Mouse (Mus musculus): ENCODE data around the gene Hivep1. TPM values are rescaled to one million over a fixed set of nuclear protein-coding genes. Genes with fewer than 3 reads are reported as not detected.

Gene Hivep1
- polyA plus RNA-seq (2012; rRNA removed), result 2.0 and 2.4 TPM in 2 replicates
- 1.4 and 1.6 TPM in 2 replicates for polyA plus RNA-seq (2014; fragmentation: Nextera tagmentation; extraction: Ambion mirVana)

DNA sequence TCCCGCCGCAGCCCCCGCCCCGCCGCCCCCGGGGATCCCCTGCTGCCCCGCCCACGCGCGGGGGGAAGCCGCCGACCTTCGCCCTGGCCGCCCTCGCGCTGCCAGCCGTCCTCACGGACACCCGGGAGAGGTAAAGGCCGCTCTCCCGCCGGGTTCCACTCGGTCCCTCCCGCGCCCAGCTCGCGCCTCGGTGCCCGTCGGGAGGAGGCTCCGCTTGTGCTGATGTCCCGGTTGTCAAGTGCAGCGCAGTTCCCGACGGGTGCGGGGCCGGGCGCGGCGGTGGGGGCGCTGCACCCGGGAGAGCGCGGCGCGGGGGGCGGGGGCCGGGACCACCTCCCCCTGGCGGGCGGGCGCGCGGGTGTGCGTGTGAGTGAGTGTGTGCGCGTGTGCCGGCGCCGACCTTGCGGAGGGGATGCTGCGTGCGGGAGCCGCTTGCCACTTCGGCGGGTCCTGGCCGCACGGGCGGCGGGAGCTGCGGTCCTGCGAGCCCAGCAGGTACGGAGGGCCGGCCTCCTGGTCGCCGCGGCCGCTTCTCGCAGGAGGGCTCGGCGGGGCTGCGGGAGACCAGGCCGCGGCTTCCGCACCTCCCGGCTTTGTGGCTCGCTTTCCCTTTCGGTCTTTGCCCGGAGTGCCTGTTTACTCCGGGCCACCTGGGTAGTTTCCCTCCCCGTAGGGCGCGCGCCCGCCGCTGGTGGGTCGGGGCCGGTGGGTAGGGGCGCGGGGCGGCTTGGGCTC is at the start of gene Hivep1:
Gene Hivep1, plus strand, starts transcription at position 61 of the 735 bp plus-strand sequence.
- Histone ChIP-seq H3K4me1 (replicated peaks; ENCODE audit: control insufficient read depth in 2 of 2, insufficient read depth in 2 of 2, low read length in 1 of 2) (peaks cover 17 to 24% of the 10 kb centered on the region in 2 experiments), H3K36me3 (replicated peaks; ENCODE audit: control insufficient read depth, insufficient read depth, low read depth) (0 out of 2 replicates have a peak, but pooled peaks cover 3% of the 10 kb centered on the region), H3K9ac (replicated peaks) (peak within 1 kb of the TSS; percentile 82), H3K4me2 (ENCODE audit: low read depth) (peak within 1 kb of the TSS; percentile 96), H3K27ac (peak within 1 kb of the TSS; percentile 77), H3K9me3 (ENCODE audit: control insufficient read depth, low read length) (no peaks in the 10 kb centered on the region), H3K27me3 (ENCODE audit: control insufficient read depth, insufficient read depth, low read length) (no peaks in the 10 kb centered on the region), H3K4me3 (ENCODE audit: insufficient read depth in 1 of 2, low read depth in 2 of 2, low read length in 2 of 2) (peak within 1 kb of the TSS; percentile 84 to 90)
- TF ChIP-seq CTCF (IDR thresholded peaks at IDR 0.05; ENCODE audit: low read depth), result no peak
- no peak for TF ChIP-seq EP300 (IDR thresholded peaks at IDR 0.05; ENCODE audit: low read depth)
- ATAC-seq (ENCODE audit: insufficient read depth) (peak; percentile 54), DNase-seq (ENCODE audit: low read depth in 3 of 3, low spot score in 3 of 3) (peak in 1 of 3 experiments; percentile 54)
- WGBS (ENCODE audit: insufficient replicate concordance), result under 1% methylated on average over 83 of the region's 100 CpGs

DNA sequence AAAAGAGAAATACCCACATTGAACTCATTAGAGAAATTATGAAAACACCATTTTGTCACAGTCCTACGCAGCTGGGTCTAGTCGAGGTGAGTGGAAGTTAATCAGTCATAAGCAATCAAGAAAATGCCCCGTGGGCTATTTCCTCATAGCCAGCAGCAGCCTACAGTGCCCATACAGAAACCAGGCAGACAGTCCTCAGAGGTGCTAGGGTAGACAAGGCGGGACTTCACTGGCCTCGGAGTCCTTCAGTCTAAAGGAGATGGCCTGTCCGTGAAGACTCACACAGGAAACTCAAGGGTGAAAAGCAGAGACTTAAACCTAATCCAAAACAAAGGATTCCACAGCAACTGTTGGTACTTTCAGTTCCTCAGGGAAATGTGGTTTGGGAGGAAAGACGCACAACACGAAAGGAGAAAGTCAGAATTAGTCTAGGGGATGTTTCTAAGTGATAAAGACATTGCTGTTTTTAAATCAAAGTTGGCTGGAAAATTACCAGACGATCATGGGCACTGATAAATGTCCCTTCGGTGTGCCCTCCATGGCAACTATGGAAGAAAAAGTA is 36.3 kb upstream of the Hivep1 start:
- no peak for TF ChIP-seq CTCF (IDR thresholded peaks at IDR 0.05; ENCODE audit: low read depth)
- TF ChIP-seq EP300 (IDR thresholded peaks at IDR 0.05; ENCODE audit: low read depth), result no peak
- Histone ChIP-seq H3K4me1 (replicated peaks; ENCODE audit: control insufficient read depth in 2 of 2, insufficient read depth in 2 of 2, low read length in 1 of 2) (no peaks in the 10 kb centered on the region), H3K27ac (no peak overlapping the region), H3K27me3 (ENCODE audit: control insufficient read depth, insufficient read depth, low read length) (no peaks in the 10 kb centered on the region), H3K4me3 (ENCODE audit: insufficient read depth in 1 of 2, low read depth in 2 of 2, low read length in 2 of 2) (no peak overlapping the region), H3K36me3 (replicated peaks; ENCODE audit: control insufficient read depth, insufficient read depth, low read depth) (no peaks in the 10 kb centered on the region), H3K9ac (replicated peaks) (no peak overlapping the region), H3K4me2 (ENCODE audit: low read depth) (no peak overlapping the region), H3K9me3 (ENCODE audit: control insufficient read depth, low read length) (no peaks in the 10 kb centered on the region)
- 51% methylated on average over 10 of the region's 10 CpGs for WGBS (ENCODE audit: insufficient replicate concordance)
- DNase-seq (ENCODE audit: low read depth in 3 of 3, low spot score in 3 of 3), result no peak
- no peak for ATAC-seq (ENCODE audit: insufficient read depth)

DNA sequence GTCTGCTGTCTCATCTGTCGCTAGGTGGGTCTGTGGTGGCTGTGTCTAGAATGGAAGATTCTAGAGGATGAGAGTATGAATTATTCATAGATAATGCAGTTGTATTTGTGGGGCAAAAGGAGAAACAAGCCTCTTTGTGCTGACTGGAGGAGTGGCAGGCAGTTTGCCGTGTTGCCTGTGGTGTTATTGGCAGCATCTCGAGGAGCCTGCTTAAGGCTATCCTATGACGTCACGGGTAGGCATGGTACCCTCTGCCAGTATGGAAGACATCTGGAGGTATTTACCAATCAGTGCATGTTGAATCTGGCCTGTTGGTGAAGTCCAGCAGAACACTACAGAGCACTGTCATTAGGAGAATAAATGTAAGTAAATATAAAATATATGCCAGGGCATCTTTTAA is 35.6 kb upstream of the Hivep1 start:
- Histone ChIP-seq H3K4me2 (ENCODE audit: low read depth) (no peak overlapping the region), H3K36me3 (replicated peaks; ENCODE audit: control insufficient read depth, insufficient read depth, low read depth) (no peaks in the 10 kb centered on the region), H3K4me3 (ENCODE audit: insufficient read depth in 1 of 2, low read depth in 2 of 2, low read length in 2 of 2) (no peak overlapping the region), H3K27me3 (ENCODE audit: control insufficient read depth, insufficient read depth, low read length) (no peaks in the 10 kb centered on the region), H3K27ac (no peak overlapping the region), H3K4me1 (replicated peaks; ENCODE audit: control insufficient read depth in 2 of 2, insufficient read depth in 2 of 2, low read length in 1 of 2) (no peaks in the 10 kb centered on the region), H3K9me3 (ENCODE audit: control insufficient read depth, low read length) (no peaks in the 10 kb centered on the region), H3K9ac (replicated peaks) (no peak overlapping the region)
- 64% methylated on average over 5 of the region's 5 CpGs for WGBS (ENCODE audit: insufficient replicate concordance)
- DNase-seq (ENCODE audit: low read depth in 3 of 3, low spot score in 3 of 3), result no peak
- TF ChIP-seq EP300 (IDR thresholded peaks at IDR 0.05; ENCODE audit: low read depth), result no peak
- TF ChIP-seq CTCF (IDR thresholded peaks at IDR 0.05; ENCODE audit: low read depth), result no peak
- no peak for ATAC-seq (ENCODE audit: insufficient read depth)

DNA sequence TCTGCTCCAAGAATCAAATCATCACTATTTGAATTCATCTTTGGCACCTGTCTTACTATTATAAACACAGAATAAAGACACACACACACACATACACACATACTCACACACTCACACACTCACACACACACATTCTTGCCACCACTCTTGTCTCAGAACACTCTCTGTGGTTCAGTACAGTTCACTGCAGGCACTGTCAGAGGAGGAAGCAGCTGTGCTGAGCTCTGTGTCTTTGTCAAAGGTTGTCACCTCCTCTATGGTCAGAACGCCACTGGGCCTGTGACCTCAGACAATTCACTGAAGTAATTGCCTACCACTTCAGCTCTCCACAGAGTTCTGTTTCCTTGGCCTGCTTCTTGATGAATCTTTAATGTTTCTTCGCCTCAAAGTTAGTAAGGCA is 33.5 kb upstream of the Hivep1 start:
- DNase-seq (ENCODE audit: low read depth in 3 of 3, low spot score in 3 of 3), result no peak
- no peak for TF ChIP-seq EP300 (IDR thresholded peaks at IDR 0.05; ENCODE audit: low read depth)
- TF ChIP-seq CTCF (IDR thresholded peaks at IDR 0.05; ENCODE audit: low read depth), result no peak
- Histone ChIP-seq H3K4me2 (ENCODE audit: low read depth) (no peak overlapping the region), H3K9ac (replicated peaks) (no peak overlapping the region), H3K27me3 (ENCODE audit: control insufficient read depth, insufficient read depth, low read length) (no peaks in the 10 kb centered on the region), H3K27ac (no peak overlapping the region), H3K9me3 (ENCODE audit: control insufficient read depth, low read length) (no peaks in the 10 kb centered on the region), H3K4me3 (ENCODE audit: insufficient read depth in 1 of 2, low read depth in 2 of 2, low read length in 2 of 2) (no peak overlapping the region), H3K36me3 (replicated peaks; ENCODE audit: control insufficient read depth, insufficient read depth, low read depth) (no peaks in the 10 kb centered on the region), H3K4me1 (replicated peaks; ENCODE audit: control insufficient read depth in 2 of 2, insufficient read depth in 2 of 2, low read length in 1 of 2) (no peaks in the 10 kb centered on the region)
- no peak for ATAC-seq (ENCODE audit: insufficient read depth)
- 36% methylated on average over 2 of the region's 2 CpGs for WGBS (ENCODE audit: insufficient replicate concordance)

DNA sequence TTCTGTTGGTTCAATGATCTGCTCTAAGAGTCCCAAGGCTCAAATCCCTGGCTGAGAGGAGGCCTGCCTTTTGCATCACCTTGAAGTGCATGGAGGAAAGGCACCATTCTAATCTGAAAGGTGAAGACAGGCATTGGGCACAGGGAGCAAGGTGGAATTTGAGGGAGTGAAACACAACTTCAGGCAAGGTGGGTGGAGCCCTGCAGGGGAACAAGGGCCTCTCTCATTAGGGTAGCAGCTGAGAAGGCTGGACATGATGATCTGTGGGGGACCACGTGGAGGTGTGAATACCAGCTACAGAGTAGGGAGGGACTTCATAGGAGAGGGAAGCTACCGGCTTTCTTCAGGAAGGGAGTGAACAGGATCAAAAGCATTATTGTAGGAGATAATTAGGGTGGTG is 10.6 kb upstream of the Hivep1 start:
- ATAC-seq (ENCODE audit: insufficient read depth) (no peak), DNase-seq (ENCODE audit: low read depth in 3 of 3, low spot score in 3 of 3) (no peak)

More for the DNA sequence above, 10.6 kb upstream of the Hivep1 start:
- TF ChIP-seq CTCF (IDR thresholded peaks at IDR 0.05; ENCODE audit: low read depth) (no peak), EP300 (IDR thresholded peaks at IDR 0.05; ENCODE audit: low read depth) (no peak)
- no peak overlapping the region for H3K4me3 ChIP-seq (ENCODE audit: insufficient read depth in 1 of 2, low read depth in 2 of 2, low read length in 2 of 2)
- H3K36me3 ChIP-seq (replicated peaks; ENCODE audit: control insufficient read depth, insufficient read depth, low read depth), result no peaks in the 10 kb centered on the region
- no peak overlapping the region for H3K9ac ChIP-seq (replicated peaks)
- no peaks in the 10 kb centered on the region for H3K9me3 ChIP-seq (ENCODE audit: control insufficient read depth, low read length)
- H3K27ac ChIP-seq, result no peak overlapping the region
- no peak overlapping the region for H3K4me2 ChIP-seq (ENCODE audit: low read depth)
- 14% methylated on average over 2 of the region's 2 CpGs for WGBS (ENCODE audit: insufficient replicate concordance)
- peaks cover 0 to 5% of the 10 kb centered on the region in 2 experiments; a peak in 2 of 4 replicates for H3K4me1 ChIP-seq (replicated peaks; ENCODE audit: control insufficient read depth in 2 of 2, insufficient read depth in 2 of 2, low read length in 1 of 2)
- no peaks in the 10 kb centered on the region for H3K27me3 ChIP-seq (ENCODE audit: control insufficient read depth, insufficient read depth, low read length)
